Comparison of ENCODE assay signal across 10 mouse cellular contexts in genomic region chr7:49496111-49496510, GRCm38 (mm10).
DNase-seq lines count a peak whose midpoint lies in the region; ATAC-seq and TF ChIP-seq lines count a peak whose summit lies in the region.
"Had no signal": no experiment of that assay in that cellular context is flagged by ENCODE, and none has a peak within 500 bp of the region (broad histone marks: within the 10 kb centered on the region; RNA-seq: fewer than 3 reads in every experiment).

No protein-coding gene starts in this region.

- peak overlapping the region; percentile 32; the same call in 1 of the 2 replicates for H3K9ac ChIP-seq in heart, embryonic 12.5 days
- no peak overlapping the region for H3K9ac ChIP-seq in lung, postnatal 0 days (replicated peaks; ENCODE audit: low read depth)
- H3K9ac ChIP-seq in intestine, embryonic 15.5 days, result no peak overlapping the region

- H3K27ac ChIP-seq in heart, embryonic 12.5 days (ENCODE audit: poor library complexity, severe bottlenecking), result peak overlapping the region; percentile 85
- H3K27ac ChIP-seq in lung, postnatal 0 days (ENCODE audit: low read length), result peak overlapping the region; percentile 69
- 0 out of 2 replicates have a peak overlapping the region, but pooled peaks have one; percentile 17 for H3K27ac ChIP-seq in intestine, embryonic 15.5 days
- 0 out of 2 replicates have a peak overlapping the region, but pooled peaks have one; percentile 1 for H3K27ac ChIP-seq in olfactory bulb, adult 2 months (ENCODE audit: insufficient read depth, low read depth, low read length)

- peaks cover 5% of the 10 kb centered on the region; the same call in 1 of the 2 replicates for H3K9me3 ChIP-seq in heart, embryonic 12.5 days (replicated peaks)
- no peaks in the 10 kb centered on the region for H3K9me3 ChIP-seq in lung, postnatal 0 days (ENCODE audit: low read length)
- no peaks in the 10 kb centered on the region for H3K9me3 ChIP-seq in intestine, embryonic 15.5 days

- 39% methylated on average over 11 of the region's 11 CpGs for WGBS in heart, embryonic 12.5 days
- 20% methylated on average over 11 of the region's 11 CpGs for WGBS in lung, postnatal 0 days
- 47% methylated on average over 11 of the region's 11 CpGs for WGBS in intestine, embryonic 15.5 days
- 49% methylated on average over 11 of the region's 11 CpGs for WGBS in olfactory bulb, adult 2 months

- ATAC-seq in heart, embryonic 12.5 days (ENCODE audit: insufficient number of reproducible peaks, low FRiP score), result no peak
- peak; percentile 65 for ATAC-seq in lung, postnatal 0 days
- ATAC-seq in intestine, embryonic 15.5 days, result peak; percentile 11; the same call in 1 of the 2 replicates
- ATAC-seq in erythroid progenitor cell, adult 5-6 weeks (replicated peaks; ENCODE audit: low FRiP score, poor library complexity, severe bottlenecking), result no peak

- DNase-seq in heart, postnatal 10 days, result no peak
- DNase-seq in lung, postnatal 0 days (ENCODE audit: low spot score), result peak; percentile 58
- no peak for DNase-seq in lung, postnatal 36 days
- no peak for DNase-seq in layer of hippocampus, postnatal 36 days
- DNase-seq: cerebellum, adult 9-10 months; gastrocnemius, postnatal 14 days had no signal

- intact Hi-C loops in heart, postnatal 10 days (cut with DNase I), result no loop called here

- peaks cover 32% of the 10 kb centered on the region for H3K4me1 ChIP-seq in heart, embryonic 12.5 days (replicated peaks)
- H3K4me1 ChIP-seq in lung, postnatal 0 days (ENCODE audit: insufficient read depth, low read depth, low read length), result 0 out of 2 replicates have a peak, but pooled peaks cover 3% of the 10 kb centered on the region
- peaks cover 19% of the 10 kb centered on the region for H3K4me1 ChIP-seq in intestine, embryonic 15.5 days (replicated peaks)
- H3K4me1 ChIP-seq in olfactory bulb, adult 2 months (ENCODE audit: control insufficient read depth, insufficient read depth, low read length), result peaks cover 26% of the 10 kb centered on the region

- H3K4me2 ChIP-seq in heart, embryonic 12.5 days, result no peak overlapping the region
- no peak overlapping the region for H3K4me2 ChIP-seq in lung, postnatal 0 days (replicated peaks; ENCODE audit: low read depth, low read length)
- no peak overlapping the region for H3K4me2 ChIP-seq in intestine, embryonic 15.5 days (replicated peaks)

- peaks cover 25% of the 10 kb centered on the region for H3K36me3 ChIP-seq in heart, embryonic 12.5 days
- H3K36me3 ChIP-seq in lung, postnatal 0 days (ENCODE audit: insufficient read depth, low read length), result no peaks in the 10 kb centered on the region
- H3K36me3 ChIP-seq in intestine, embryonic 15.5 days, result peaks cover 10% of the 10 kb centered on the region

- TF ChIP-seq POLR2A in olfactory bulb, adult 2 months (IDR thresholded peaks at IDR 0.05; ENCODE audit: insufficient read depth, low read depth, low read length), result no peak

- no peak for TF ChIP-seq EP300 in lung, postnatal 0 days (IDR thresholded peaks at IDR 0.05)

- no peak; the same call in 1 of the 2 replicates for TF ChIP-seq CTCF in lung, postnatal 0 days (IDR thresholded peaks at IDR 0.05)
- TF ChIP-seq CTCF in olfactory bulb, adult 2 months (IDR thresholded peaks at IDR 0.05; ENCODE audit: insufficient read depth, low read depth, low read length), result no peak

- no peak overlapping the region for H3K4me3 ChIP-seq in heart, embryonic 12.5 days
- H3K4me3 ChIP-seq in lung, postnatal 0 days (ENCODE audit: low read depth, low read length), result no peak overlapping the region
- no peak overlapping the region for H3K4me3 ChIP-seq in intestine, embryonic 15.5 days (replicated peaks)
- no peak overlapping the region for H3K4me3 ChIP-seq in olfactory bulb, adult 2 months (ENCODE audit: insufficient read depth, low read depth, low read length)

- no peaks in the 10 kb centered on the region for H3K27me3 ChIP-seq in heart, embryonic 12.5 days (replicated peaks)
- no peaks in the 10 kb centered on the region for H3K27me3 ChIP-seq in lung, postnatal 0 days (replicated peaks; ENCODE audit: insufficient read depth, low read length)
- no peaks in the 10 kb centered on the region for H3K27me3 ChIP-seq in intestine, embryonic 15.5 days (replicated peaks)

Comparison
In these comparisons a context has a peak if more than half of its experiments do, and no peak if none do; other contexts are left out.
1. ATAC-seq: peak in lung, postnatal 0 days (single experiment) and intestine, embryonic 15.5 days (single experiment); none in heart, embryonic 12.5 days (single experiment) and erythroid progenitor cell, adult 5-6 weeks (single experiment).
2. H3K27ac ChIP-seq: peak in every context shown above with its lines; median percentile 85 in heart, embryonic 12.5 days; 69 in lung, postnatal 0 days; 17 in intestine, embryonic 15.5 days; 1 in olfactory bulb, adult 2 months.